Mouse (Mus musculus) cerebellum, adult 2 months (tissue): Measurements from ENCODE around the gene Adra1d. TPM values are rescaled to one million over a fixed set of nuclear protein-coding genes. Genes with fewer than 3 reads are reported as not detected.

ENCODE experiments used
- DNase-seq, 2 experiments: peaks; one replicate each; pipeline ENCODE4 v3.0.0; 2021
- H3K27ac ChIP-seq: fragments of 200-500 bp; 2 replicates; pipeline ENCODE4 v1.5.1; 2012; ENCODE audit warnings: low read length, control low read depth, inconsistent platforms; ENCODE audit not compliant: insufficient read depth
- H3K27me3 ChIP-seq: fragments of 200-500 bp; 2 replicates; pipeline ENCODE4 v1.6.1; 2012; ENCODE audit warnings: inconsistent platforms, mild to moderate bottlenecking, low read length, moderate library complexity; ENCODE audit not compliant: control insufficient read depth, insufficient read depth
- H3K4me1 ChIP-seq: fragments of 200-500 bp; 2 replicates; pipeline ENCODE4 v1.6.1; 2011; ENCODE audit warnings: low read length; ENCODE audit not compliant: control insufficient read depth, insufficient read depth
- H3K4me3 ChIP-seq: fragments of 200-500 bp; replicated peaks from 2 replicates; pipeline ENCODE3; 2011; ENCODE audit warnings: mild to moderate bottlenecking, low read depth, low read length, control low read depth; ENCODE audit not compliant: insufficient read depth
- CTCF ChIP-seq: fragments of 200-500 bp; IDR thresholded peaks from 2 replicates; pipeline ENCODE4 v1.5.1; 2011; ENCODE audit warnings: low read depth, mild to moderate bottlenecking, control low read depth, low read length, moderate library complexity, borderline replicate concordance; ENCODE audit not compliant: insufficient read depth
- POLR2A ChIP-seq: fragments of 200-500 bp; IDR thresholded peaks from 2 replicates; pipeline ENCODE4 v1.6.1; 2011; ENCODE audit warnings: low read length, control low read depth, borderline replicate concordance; ENCODE audit not compliant: insufficient read depth
- WGBS: fragments of 180-500 bp; shearing (Covaris S2); methylation state at CpG from one replicate; pipeline ENCODE4 v1.1.7; 2018; 5-methylcytosine and 5-hydroxymethylcytosine counted together
- polyA plus RNA-seq: library from polyadenylated mRNA; depleted of rRNA; stranded (reverse); fragments of >200 nt; gene quantifications from 2 replicates; pipeline ENCODE4 v1.2.3, GENCODE M21; 2012

The Adra1d gene
- polyA plus RNA-seq, 1 experiment = 7.0 TPM

DNA sequence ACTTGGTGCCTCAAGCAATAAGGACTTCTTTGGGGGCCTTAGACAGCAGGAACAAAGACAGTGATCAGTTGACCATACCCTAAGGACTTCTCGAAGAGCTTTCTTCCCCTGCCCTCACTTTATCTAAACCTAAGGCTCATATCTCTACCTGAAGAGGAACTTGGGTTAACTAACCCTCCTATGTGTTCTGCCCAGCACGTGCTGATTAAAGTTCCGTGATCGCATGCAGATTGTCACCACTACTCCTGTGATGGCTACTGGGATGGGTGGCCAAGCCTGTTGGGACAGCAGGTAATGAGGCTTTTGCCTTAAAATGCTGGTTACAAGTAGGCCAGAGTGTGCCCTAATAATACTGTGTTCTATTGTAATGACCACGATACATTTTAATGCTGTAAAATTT, 26.9 kb downstream of the Adra1d start:
- Histone ChIP-seq H3K4me3 (no peak overlapping the region), H3K4me1 (peaks cover 4% of the 10 kb centered on the region; the same call in 1 of the 2 replicates), H3K27me3 (no peaks in the 10 kb centered on the region), H3K27ac (no peak overlapping the region)
- DNase-seq = no peak
- 91% methylated on average over 5 of the region's 5 CpGs for WGBS
- no peak for TF ChIP-seq CTCF
- no peak for TF ChIP-seq POLR2A

DNA sequence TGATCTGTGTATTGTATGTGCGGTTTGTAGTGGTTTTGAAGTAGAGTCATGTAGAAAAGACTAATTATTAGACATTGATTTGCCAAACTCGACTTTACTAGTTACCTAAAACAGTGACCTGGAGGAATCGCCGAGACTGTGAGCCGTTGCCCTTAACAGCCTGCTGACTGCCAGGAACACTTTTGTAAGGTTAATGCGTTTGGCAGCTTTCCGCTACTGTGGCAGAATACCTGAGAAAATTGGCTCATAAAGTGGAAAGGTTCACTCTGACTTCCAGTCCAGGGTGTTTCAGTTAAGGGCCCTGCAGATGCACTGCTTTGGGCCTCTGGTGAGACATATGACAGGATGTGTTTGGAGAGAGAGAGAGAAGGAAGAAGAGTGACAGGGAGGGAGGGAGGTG, 30.8 kb downstream of the Adra1d start:
- Histone ChIP-seq H3K4me3 (no peak overlapping the region), H3K27me3 (no peaks in the 10 kb centered on the region), H3K4me1 (no peaks in the 10 kb centered on the region; the same call in 1 of the 2 replicates), H3K27ac (no peak overlapping the region)
- TF ChIP-seq CTCF = no peak
- no peak for TF ChIP-seq POLR2A
- WGBS = 79% methylated on average over 7 of the region's 7 CpGs
- DNase-seq = no peak

DNA sequence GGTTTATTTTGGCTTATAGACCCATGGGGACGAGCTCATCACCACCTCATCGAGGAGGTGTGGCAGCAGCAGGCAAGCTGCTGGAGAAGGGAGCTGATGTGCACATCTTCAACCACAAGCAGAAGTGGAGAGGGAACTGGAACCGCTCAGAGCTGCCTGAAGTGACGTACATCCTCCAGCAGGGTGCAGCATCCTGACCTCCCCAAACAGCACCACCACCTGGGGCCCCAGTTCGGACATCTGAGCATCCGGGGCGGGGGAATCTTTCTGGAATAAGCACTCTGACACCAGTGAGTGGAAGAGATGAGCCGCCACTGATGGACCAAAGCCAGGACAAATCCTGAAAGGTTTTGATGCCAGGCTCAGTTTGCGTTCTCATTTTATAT, 31.5 kb downstream of the Adra1d start:
- Histone ChIP-seq H3K27me3 (no peaks in the 10 kb centered on the region), H3K4me1 (no peaks in the 10 kb centered on the region; the same call in 1 of the 2 replicates), H3K4me3 (no peak overlapping the region), H3K27ac (no peak overlapping the region)
- peak in 1 of 2 experiments; percentile 46 for DNase-seq
- TF ChIP-seq CTCF (peak; percentile 65; the same call in 1 of the 2 replicates), POLR2A (no peak)
- 13% methylated on average over 9 of the region's 9 CpGs for WGBS

DNA sequence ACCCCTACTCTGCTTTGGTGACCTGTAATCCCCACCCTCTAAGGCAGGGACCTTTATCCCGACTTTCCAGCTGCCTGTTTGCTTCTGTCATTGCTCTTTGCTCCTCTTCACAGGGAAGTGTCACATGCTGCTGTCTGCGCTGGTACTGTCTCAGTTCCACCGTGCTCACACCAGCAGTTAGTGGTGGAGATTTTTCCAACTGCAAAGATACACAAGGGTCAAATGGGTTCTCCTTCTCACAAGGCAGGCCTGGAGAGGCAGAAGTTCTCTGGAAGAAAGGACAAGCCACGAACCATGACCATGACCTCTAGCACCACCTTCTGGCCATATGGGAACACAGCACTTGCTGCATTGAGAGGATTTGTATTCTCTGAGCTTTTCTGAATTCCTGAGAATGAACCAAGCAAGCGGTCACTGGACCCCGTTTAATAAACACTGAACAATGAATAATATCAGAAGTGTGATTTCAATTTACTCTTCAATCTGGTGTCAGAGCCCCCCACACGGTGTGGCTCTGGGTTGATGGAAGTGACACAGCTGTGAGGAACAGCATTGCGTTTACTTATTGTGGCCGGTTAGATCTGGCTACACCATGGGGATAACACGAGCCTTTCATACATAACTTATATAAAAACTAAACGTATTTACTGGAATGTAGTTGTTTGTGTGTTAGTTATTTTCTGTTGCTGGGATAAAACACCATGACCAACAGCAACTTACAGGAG, 32.0 kb downstream of the Adra1d start:
- Histone ChIP-seq H3K27ac (no peak overlapping the region), H3K27me3 (no peaks in the 10 kb centered on the region), H3K4me1 (no peaks in the 10 kb centered on the region; the same call in 1 of the 2 replicates), H3K4me3 (no peak overlapping the region)
- DNase-seq = peak; percentile 58 to 64
- TF ChIP-seq POLR2A (no peak), CTCF (peak; percentile 91)
- 34% methylated on average over 11 of the region's 11 CpGs for WGBS

DNA sequence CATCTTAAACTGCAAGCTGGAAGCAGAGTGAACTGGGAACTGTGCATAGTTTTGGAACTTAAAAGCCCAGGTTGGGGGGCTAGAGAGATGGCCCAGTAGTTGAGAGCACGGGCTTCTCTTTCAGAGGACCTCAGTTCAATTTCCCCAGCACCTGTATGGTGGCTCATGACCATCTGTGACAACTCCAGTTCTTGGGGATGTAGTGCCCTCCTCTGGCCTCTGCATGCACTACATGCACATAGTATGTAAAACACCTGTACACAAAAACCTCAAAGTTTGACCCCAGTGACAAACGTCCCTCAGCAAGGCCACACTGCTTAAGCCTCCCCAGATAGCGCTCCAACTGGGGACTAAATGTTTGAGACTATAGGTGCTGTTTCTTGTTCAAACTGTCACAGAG, 35.0 kb downstream of the Adra1d start:
- TF ChIP-seq CTCF = peak; percentile 60; the same call in 1 of the 2 replicates
- TF ChIP-seq POLR2A = no peak
- H3K27me3 ChIP-seq = no peaks in the 10 kb centered on the region
- no peaks in the 10 kb centered on the region; the same call in 1 of the 2 replicates for H3K4me1 ChIP-seq
- DNase-seq = no peak
- WGBS = 51% methylated on average over 3 of the region's 3 CpGs
- no peak overlapping the region for H3K27ac ChIP-seq
- H3K4me3 ChIP-seq = no peak overlapping the region

DNA sequence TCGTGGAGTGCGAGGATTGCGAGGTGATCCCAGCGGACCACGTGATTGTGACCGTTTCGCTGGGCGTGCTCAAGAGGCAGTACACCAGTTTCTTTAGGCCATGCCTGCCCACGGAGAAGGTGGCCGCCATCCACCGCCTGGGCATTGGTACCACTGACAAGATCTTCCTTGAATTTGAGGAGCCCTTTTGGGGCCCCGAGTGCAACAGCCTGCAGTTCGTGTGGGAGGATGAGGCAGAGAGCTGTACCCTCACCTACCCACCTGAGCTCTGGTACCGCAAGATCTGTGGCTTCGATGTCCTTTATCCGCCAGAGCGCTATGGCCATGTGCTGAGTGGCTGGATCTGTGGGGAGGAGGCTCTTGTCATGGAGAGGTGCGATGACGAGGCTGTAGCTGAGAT, 41.3 kb downstream of the Adra1d start:
- H3K27ac ChIP-seq = no peak overlapping the region
- no peak overlapping the region for H3K4me3 ChIP-seq
- TF ChIP-seq POLR2A (no peak), CTCF (no peak)
- H3K27me3 ChIP-seq = no peaks in the 10 kb centered on the region
- WGBS = 95% methylated on average over 19 of the region's 19 CpGs
- H3K4me1 ChIP-seq = no peaks in the 10 kb centered on the region
- no peak for DNase-seq

DNA sequence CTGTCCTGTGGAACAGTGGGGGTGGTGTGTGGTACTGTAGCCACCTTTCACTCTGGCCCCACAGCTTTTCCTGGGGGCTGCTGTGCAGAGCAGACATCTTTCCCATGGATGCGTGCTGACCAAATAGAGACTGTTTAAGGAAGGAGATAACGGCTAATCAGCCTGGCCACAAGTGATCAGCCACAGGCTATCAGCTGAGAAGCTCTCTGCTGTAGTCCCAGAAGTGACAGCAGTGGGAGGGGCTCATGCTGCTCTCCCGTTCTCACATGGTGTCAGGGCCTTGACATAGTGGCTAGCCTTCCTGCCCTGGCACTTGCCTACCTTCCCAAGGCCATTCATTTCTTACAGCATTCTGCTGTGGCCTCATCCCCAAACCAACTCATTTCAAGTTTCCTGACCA, 43.3 kb downstream of the Adra1d start:
- DNase-seq = no peak
- WGBS = 68% methylated on average over 3 of the region's 3 CpGs
- Histone ChIP-seq H3K27me3 (no peaks in the 10 kb centered on the region), H3K4me3 (no peak overlapping the region), H3K27ac (no peak overlapping the region), H3K4me1 (peaks cover 1% of the 10 kb centered on the region)
- no peak for TF ChIP-seq CTCF
- no peak for TF ChIP-seq POLR2A

DNA sequence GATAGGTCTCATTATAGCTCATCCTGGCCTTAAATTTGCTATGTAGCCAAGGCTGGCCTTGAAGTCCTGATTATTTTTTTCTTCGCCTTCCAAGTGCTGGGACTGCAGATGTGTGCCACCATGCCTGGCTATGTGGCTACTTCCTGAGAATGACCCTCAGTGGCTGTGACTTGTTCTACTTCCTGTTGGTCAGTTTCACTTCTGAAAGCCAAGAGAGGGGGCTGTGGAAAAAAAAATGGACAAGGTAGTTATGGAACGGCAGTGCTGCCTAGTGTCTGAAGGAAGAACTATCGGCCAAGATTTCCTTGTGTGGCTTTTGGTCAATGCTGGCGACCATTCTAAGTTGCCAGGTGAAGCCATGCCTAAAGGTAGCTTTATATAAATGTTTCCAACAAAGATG, 44.5 kb downstream of the Adra1d start:
- TF ChIP-seq POLR2A (no peak), CTCF (no peak)
- H3K27ac ChIP-seq = no peak overlapping the region
- WGBS = 93% methylated on average over 4 of the region's 4 CpGs

More for the DNA sequence above, 44.5 kb downstream of the Adra1d start:
- Histone ChIP-seq H3K4me1 (peaks cover 5% of the 10 kb centered on the region), H3K4me3 (no peak overlapping the region), H3K27me3 (no peaks in the 10 kb centered on the region)
- DNase-seq = no peak
